Mouse (Mus musculus): ENCODE measurements around the gene C1qtnf2. TPM values are rescaled to one million over a fixed set of nuclear protein-coding genes. Genes with fewer than 3 reads are reported as not detected.

C1qtnf2 gene
- 0.38 and 0.93 TPM in 2 replicates for polyA plus RNA-seq (2014; fragmentation: Nextera tagmentation; extraction: Ambion mirVana)

- no peaks in the 10 kb centered on the region for H3K36me3 ChIP-seq (ENCODE audit: control insufficient read depth, insufficient read depth, low read length)
- peak; percentile 64 for DNase-seq (ENCODE audit: low spot score)
- WGBS = 8% methylated on average over 24 of the region's 24 CpGs
- peak within 1 kb of the TSS; percentile 43 for H3K9ac ChIP-seq (ENCODE audit: low read length)
- peak within 1 kb of the TSS; percentile 51 for H3K4me2 ChIP-seq (ENCODE audit: low read depth, severe bottlenecking)
- no peaks in the 10 kb centered on the region for H3K27me3 ChIP-seq (ENCODE audit: control insufficient read depth, insufficient read depth, low read length)
- H3K4me3 ChIP-seq (ENCODE audit: low read depth, low read length) = peak within 1 kb of the TSS; percentile 18
- no peak within 1 kb of the TSS for H3K27ac ChIP-seq (replicated peaks; ENCODE audit: low read depth, low read length)
- ATAC-seq (ENCODE audit: insufficient number of reproducible peaks, low FRiP score, low TSS enrichment, low read depth) = peak; percentile 53; the same call in 1 of the 2 replicates
- 0 out of 2 replicates have a peak, but pooled peaks cover 3% of the 10 kb centered on the region for H3K4me1 ChIP-seq (ENCODE audit: control insufficient read depth, insufficient read depth, low read length)
- H3K9me3 ChIP-seq (ENCODE audit: control insufficient read depth, low read length) = no peaks in the 10 kb centered on the region
Measured at GRCm38 (mm10) chr11:43474225-43474774, at the start of gene C1qtnf2. Gene C1qtnf2, plus strand, starts transcription at chr11:43474276.

GRCm38 (mm10) chr11:43424386-43424785 is 49.7 kb upstream of the C1qtnf2 start:
- Histone ChIP-seq H3K4me2 (ENCODE audit: low read depth, severe bottlenecking) (no peak overlapping the region), H3K4me1 (ENCODE audit: control insufficient read depth, insufficient read depth, low read length) (0 out of 2 replicates have a peak, but pooled peaks cover 2% of the 10 kb centered on the region), H3K36me3 (ENCODE audit: control insufficient read depth, insufficient read depth, low read length) (no peaks in the 10 kb centered on the region; the same call in 1 of the 2 replicates), H3K9ac (ENCODE audit: low read length) (no peak overlapping the region), H3K9me3 (ENCODE audit: control insufficient read depth, low read length) (no peaks in the 10 kb centered on the region), H3K27ac (replicated peaks; ENCODE audit: low read depth, low read length) (no peak overlapping the region), H3K4me3 (ENCODE audit: low read depth, low read length) (no peak overlapping the region), H3K27me3 (ENCODE audit: control insufficient read depth, insufficient read depth, low read length) (no peaks in the 10 kb centered on the region)
- DNase-seq (ENCODE audit: low spot score) (no peak), ATAC-seq (ENCODE audit: insufficient number of reproducible peaks, low FRiP score, low TSS enrichment, low read depth) (no peak)
- 80% methylated on average over 5 of the region's 5 CpGs for WGBS

- Histone ChIP-seq H3K9me3 (ENCODE audit: control insufficient read depth, low read length) (no peaks in the 10 kb centered on the region), H3K27me3 (ENCODE audit: control insufficient read depth, insufficient read depth, low read length) (no peaks in the 10 kb centered on the region), H3K4me3 (ENCODE audit: low read depth, low read length) (peak overlapping the region; percentile 44; the same call in 1 of the 2 replicates), H3K27ac (replicated peaks; ENCODE audit: low read depth, low read length) (no peak overlapping the region), H3K4me1 (ENCODE audit: control insufficient read depth, insufficient read depth, low read length) (0 out of 2 replicates have a peak, but pooled peaks cover 2% of the 10 kb centered on the region), H3K36me3 (ENCODE audit: control insufficient read depth, insufficient read depth, low read length) (no peaks in the 10 kb centered on the region; the same call in 1 of the 2 replicates), H3K9ac (ENCODE audit: low read length) (no peak overlapping the region), H3K4me2 (ENCODE audit: low read depth, severe bottlenecking) (peak overlapping the region; percentile 44; the same call in 1 of the 2 replicates)
- 91% methylated on average over 9 of the region's 9 CpGs for WGBS
- DNase-seq (ENCODE audit: low spot score) (no peak), ATAC-seq (ENCODE audit: insufficient number of reproducible peaks, low FRiP score, low TSS enrichment, low read depth) (peak; percentile 28; the same call in 1 of the 2 replicates)
Measured at GRCm38 (mm10) chr11:43425166-43425709, 48.8 kb upstream of the C1qtnf2 start.

- Histone ChIP-seq H3K4me3 (ENCODE audit: low read depth, low read length) (peak within 1 kb of the TSS; percentile 44), H3K27ac (replicated peaks; ENCODE audit: low read depth, low read length) (no peak within 1 kb of the TSS), H3K36me3 (ENCODE audit: control insufficient read depth, insufficient read depth, low read length) (no peaks in the 10 kb centered on the region; the same call in 1 of the 2 replicates), H3K27me3 (ENCODE audit: control insufficient read depth, insufficient read depth, low read length) (no peaks in the 10 kb centered on the region), H3K4me2 (ENCODE audit: low read depth, severe bottlenecking) (peak within 1 kb of the TSS; percentile 44), H3K9ac (ENCODE audit: low read length) (peak within 1 kb of the TSS; percentile 63), H3K4me1 (ENCODE audit: control insufficient read depth, insufficient read depth, low read length) (0 out of 2 replicates have a peak, but pooled peaks cover 2% of the 10 kb centered on the region), H3K9me3 (ENCODE audit: control insufficient read depth, low read length) (no peaks in the 10 kb centered on the region)
- peak; percentile 86 for DNase-seq (ENCODE audit: low spot score)
- peak; percentile 94 for ATAC-seq (ENCODE audit: insufficient number of reproducible peaks, low FRiP score, low TSS enrichment, low read depth)
- WGBS = 3% methylated on average over 27 of the region's 27 CpGs
Measured at GRCm38 (mm10) chr11:43425824-43426413, 48.2 kb upstream of the C1qtnf2 start, which contains the start of gene Pttg1. Gene Pttg1, minus strand, starts transcription at chr11:43426251.

GRCm38 (mm10) chr11:43426414-43426884 is 47.6 kb upstream of the C1qtnf2 start:
- H3K4me2 ChIP-seq (ENCODE audit: low read depth, severe bottlenecking) = peak overlapping the region; percentile 44; the same call in 1 of the 2 replicates
- WGBS = 21% methylated on average over 7 of the region's 7 CpGs
- peak; percentile 51 for ATAC-seq (ENCODE audit: insufficient number of reproducible peaks, low FRiP score, low TSS enrichment, low read depth)
- H3K4me3 ChIP-seq (ENCODE audit: low read depth, low read length) = peak overlapping the region; percentile 44
- 0 out of 2 replicates have a peak, but pooled peaks cover 2% of the 10 kb centered on the region for H3K4me1 ChIP-seq (ENCODE audit: control insufficient read depth, insufficient read depth, low read length)
- H3K9ac ChIP-seq (ENCODE audit: low read length) = peak overlapping the region; percentile 63
- no peaks in the 10 kb centered on the region for H3K9me3 ChIP-seq (ENCODE audit: control insufficient read depth, low read length)
- no peaks in the 10 kb centered on the region; the same call in 1 of the 2 replicates for H3K36me3 ChIP-seq (ENCODE audit: control insufficient read depth, insufficient read depth, low read length)
- no peak for DNase-seq (ENCODE audit: low spot score)
- H3K27me3 ChIP-seq (ENCODE audit: control insufficient read depth, insufficient read depth, low read length) = no peaks in the 10 kb centered on the region
- H3K27ac ChIP-seq (replicated peaks; ENCODE audit: low read depth, low read length) = no peak overlapping the region

GRCm38 (mm10) chr11:43433254-43434023 is 40.6 kb upstream of the C1qtnf2 start, which contains the start of gene Slu7:
Gene Slu7, plus strand, starts transcription at chr11:43433744.
- H3K9me3 ChIP-seq (ENCODE audit: control insufficient read depth, low read length) = no peaks in the 10 kb centered on the region
- WGBS = 9% methylated on average over 38 of the region's 38 CpGs
- H3K4me3 ChIP-seq (ENCODE audit: low read depth, low read length) = peak within 1 kb of the TSS; percentile 88
- peak within 1 kb of the TSS; percentile 69 for H3K4me2 ChIP-seq (ENCODE audit: low read depth, severe bottlenecking)
- DNase-seq (ENCODE audit: low spot score) (peak; percentile 85), ATAC-seq (ENCODE audit: insufficient number of reproducible peaks, low FRiP score, low TSS enrichment, low read depth) (peak; percentile 86)
- no peaks in the 10 kb centered on the region for H3K36me3 ChIP-seq (ENCODE audit: control insufficient read depth, insufficient read depth, low read length)
- H3K9ac ChIP-seq (ENCODE audit: low read length) = peak within 1 kb of the TSS; percentile 61
- H3K27ac ChIP-seq (replicated peaks; ENCODE audit: low read depth, low read length) = no peak within 1 kb of the TSS
- no peaks in the 10 kb centered on the region for H3K27me3 ChIP-seq (ENCODE audit: control insufficient read depth, insufficient read depth, low read length)
- H3K4me1 ChIP-seq (ENCODE audit: control insufficient read depth, insufficient read depth, low read length) = peaks cover 4% of the 10 kb centered on the region; the same call in 1 of the 2 replicates

- Histone ChIP-seq H3K4me3 (ENCODE audit: low read depth, low read length) (peak overlapping the region; percentile 88), H3K4me2 (ENCODE audit: low read depth, severe bottlenecking) (peak overlapping the region; percentile 69), H3K27me3 (ENCODE audit: control insufficient read depth, insufficient read depth, low read length) (no peaks in the 10 kb centered on the region), H3K27ac (replicated peaks; ENCODE audit: low read depth, low read length) (no peak overlapping the region), H3K9ac (ENCODE audit: low read length) (peak overlapping the region; percentile 61), H3K9me3 (ENCODE audit: control insufficient read depth, low read length) (no peaks in the 10 kb centered on the region), H3K4me1 (ENCODE audit: control insufficient read depth, insufficient read depth, low read length) (peaks cover 4% of the 10 kb centered on the region; the same call in 1 of the 2 replicates), H3K36me3 (ENCODE audit: control insufficient read depth, insufficient read depth, low read length) (no peaks in the 10 kb centered on the region)
- no peak for DNase-seq (ENCODE audit: low spot score)
- WGBS = 2% methylated on average over 9 of the region's 9 CpGs
- peak; percentile 24; the same call in 1 of the 2 replicates for ATAC-seq (ENCODE audit: insufficient number of reproducible peaks, low FRiP score, low TSS enrichment, low read depth)
Measured at GRCm38 (mm10) chr11:43434024-43434407, 40.1 kb upstream of the C1qtnf2 start.

Measured in limb, embryonic 11.5 days (tissue).